Mouse (Mus musculus) spleen, adult 2 months (tissue): Measurements from ENCODE around the gene Rnf123.

Experiments used
- CTCF ChIP-seq: fragments of 200-500 bp; IDR thresholded peaks from 2 replicates; pipeline ENCODE4 v1.5.1; 2011; ENCODE audit warnings: mild to moderate bottlenecking, inconsistent platforms; ENCODE audit not compliant: insufficient read depth, insufficient read length, insufficient replicate concordance; ENCODE audit errors: extremely low read depth
- POLR2A ChIP-seq: fragments of 200-500 bp; IDR thresholded peaks from 2 replicates; pipeline ENCODE4 v1.6.1; 2011; ENCODE audit warnings: low read depth, low read length, inconsistent platforms

- no peak for TF ChIP-seq CTCF
- TF ChIP-seq POLR2A = no peak
These were observed 48.4 kb upstream of the Rnf123 start for GRCm38 (mm10) chr9:108131502-108131901.
